Mouse (Mus musculus) hindbrain, embryonic 11.5 days (tissue): ENCODE results near the gene Tfap4. TPM values are rescaled to one million over a fixed set of nuclear protein-coding genes. Genes with fewer than 3 reads are reported as not detected.

Source experiments
- ATAC-seq: fragments of 200-750 bp; cut with Nextera tagmentation; 2 replicates; pipeline ENCODE4 v1.8.0; 2017; ENCODE audit warnings: mild to moderate bottlenecking, moderate TSS enrichment, moderate library complexity; ENCODE audit not compliant: low FRiP score
- DNase-seq: peaks from one replicate; pipeline ENCODE4 v3.0.0-alpha.2; 2015; ENCODE audit warnings: low spot score
- H3K27ac ChIP-seq: fragments of 300-500 bp; sonication (generic); 2 replicates; pipeline ENCODE4 v1.5.1; 2014; ENCODE audit warnings: mild to moderate bottlenecking, low read depth, low read length
- H3K27me3 ChIP-seq: fragments of 300-500 bp; sonication (generic); 2 replicates; pipeline ENCODE4 v1.6.1; 2014; ENCODE audit warnings: mild to moderate bottlenecking, low read length, moderate library complexity, mixed read lengths; ENCODE audit not compliant: control insufficient read depth, insufficient read depth
- H3K36me3 ChIP-seq: fragments of 300-500 bp; sonication (generic); 2 replicates; pipeline ENCODE4 v1.6.1; 2014; ENCODE audit warnings: mild to moderate bottlenecking, low read length, moderate library complexity, mixed read lengths; ENCODE audit not compliant: control insufficient read depth, insufficient read depth
- H3K4me1 ChIP-seq: fragments of 300-500 bp; sonication (generic); replicated peaks from 2 replicates; pipeline ENCODE4 v1.6.1; 2014; ENCODE audit warnings: low read length, mixed read lengths; ENCODE audit not compliant: control insufficient read depth, insufficient read depth
- H3K4me2 ChIP-seq: fragments of 300-500 bp; sonication (generic); replicated peaks from 2 replicates; pipeline ENCODE4 v1.6.1; 2014; ENCODE audit warnings: mild to moderate bottlenecking, low read depth, low read length
- H3K4me3 ChIP-seq: fragments of 300-500 bp; sonication (generic); 2 replicates; pipeline ENCODE4 v1.5.1; 2014; ENCODE audit warnings: low read depth, low read length
- H3K9ac ChIP-seq: fragments of 300-500 bp; sonication (generic); 2 replicates; pipeline ENCODE4 v1.6.1; 2014; ENCODE audit warnings: low read depth, low read length
- H3K9me3 ChIP-seq: fragments of 300-500 bp; sonication (generic); 2 replicates; pipeline ENCODE4 v1.6.1; 2016; ENCODE audit warnings: low read length; ENCODE audit not compliant: control insufficient read depth
- WGBS: fragments of 180-500 bp; shearing (Covaris S2); extraction: QIAGEN DNeasy Blood & Tissue Kit; methylation state at CpG from one replicate; pipeline ENCODE4 v1.1.7; 2014; 5-methylcytosine and 5-hydroxymethylcytosine counted together
- polyA plus RNA-seq: library from polyadenylated mRNA; unstranded; fragments of >200 nt; fragmentation: Nextera tagmentation; extraction: Ambion mirVana; gene quantifications from 2 replicates; pipeline ENCODE4 v1.2.1, GENCODE M21; 2014

Tfap4 gene
- polyA plus RNA-seq, 1 experiment from 2014 or later, result 16.1 TPM

GRCm38 (mm10) chr16:4551056-4551455 lies 8.6 kb downstream of the Tfap4 start:
- DNase-seq, result peak; percentile 82
- H3K4me2 ChIP-seq, result no peak overlapping the region
- no peak overlapping the region for H3K27ac ChIP-seq
- H3K4me3 ChIP-seq, result no peak overlapping the region
- H3K4me1 ChIP-seq, result peaks cover 2% of the 10 kb centered on the region; the same call in 1 of the 2 replicates
- H3K36me3 ChIP-seq, result peaks cover 3% of the 10 kb centered on the region; the same call in 1 of the 2 replicates
- H3K9ac ChIP-seq, result no peak overlapping the region
- peak; percentile 63 for ATAC-seq
- H3K9me3 ChIP-seq, result no peaks in the 10 kb centered on the region
- H3K27me3 ChIP-seq, result no peaks in the 10 kb centered on the region
- 42% methylated on average over 13 of the region's 13 CpGs for WGBS

GRCm38 (mm10) chr16:4548953-4549688 lies 10.5 kb downstream of the Tfap4 start:
- Histone ChIP-seq H3K36me3 (peaks cover 7% of the 10 kb centered on the region), H3K4me3 (no peak overlapping the region), H3K27me3 (no peaks in the 10 kb centered on the region), H3K9ac (no peak overlapping the region), H3K9me3 (no peaks in the 10 kb centered on the region), H3K4me1 (peaks cover 2% of the 10 kb centered on the region; the same call in 1 of the 2 replicates), H3K27ac (no peak overlapping the region), H3K4me2 (no peak overlapping the region)
- no peak for ATAC-seq
- DNase-seq, result no peak
- WGBS, result 91% methylated on average over 18 of the region's 18 CpGs

- DNase-seq (no peak), ATAC-seq (no peak)
- Histone ChIP-seq H3K9ac (no peak overlapping the region), H3K4me1 (no peaks in the 10 kb centered on the region), H3K4me2 (no peak overlapping the region), H3K27ac (no peak overlapping the region), H3K27me3 (no peaks in the 10 kb centered on the region), H3K36me3 (peaks cover 7% of the 10 kb centered on the region), H3K4me3 (no peak overlapping the region), H3K9me3 (no peaks in the 10 kb centered on the region)
- 92% methylated on average over 5 of the region's 5 CpGs for WGBS
These were observed 12.0 kb downstream of the Tfap4 start for GRCm38 (mm10) chr16:4547611-4548010.

DNA sequence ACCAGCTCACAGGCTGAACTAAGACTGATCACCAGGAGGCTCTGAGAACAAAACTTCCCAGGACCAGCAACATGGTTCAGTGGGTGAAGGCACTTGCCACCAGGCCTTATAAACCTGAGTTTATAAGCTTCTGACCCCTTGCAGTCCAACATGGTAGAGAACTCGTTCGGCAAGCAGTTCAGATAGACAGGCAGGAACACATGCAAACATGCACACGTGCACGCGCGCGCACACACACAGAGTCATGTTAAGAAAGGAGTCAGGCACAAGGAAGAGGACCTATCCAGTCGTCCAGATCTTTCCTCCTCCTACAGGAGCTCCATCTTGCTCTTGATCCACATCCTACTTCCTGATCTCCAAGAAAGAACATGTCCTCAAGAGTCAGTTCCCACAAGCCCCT lies 12.8 kb downstream of the Tfap4 start:
- DNase-seq (no peak), ATAC-seq (no peak)
- peaks cover 7% of the 10 kb centered on the region for H3K36me3 ChIP-seq
- H3K27me3 ChIP-seq, result no peaks in the 10 kb centered on the region
- no peaks in the 10 kb centered on the region for H3K9me3 ChIP-seq
- H3K4me3 ChIP-seq, result no peak overlapping the region
- no peak overlapping the region for H3K4me2 ChIP-seq
- H3K4me1 ChIP-seq, result 0 out of 2 replicates have a peak, but pooled peaks cover 2% of the 10 kb centered on the region
- H3K9ac ChIP-seq, result no peak overlapping the region
- no peak overlapping the region for H3K27ac ChIP-seq
- 96% methylated on average over 8 of the region's 8 CpGs for WGBS

DNA sequence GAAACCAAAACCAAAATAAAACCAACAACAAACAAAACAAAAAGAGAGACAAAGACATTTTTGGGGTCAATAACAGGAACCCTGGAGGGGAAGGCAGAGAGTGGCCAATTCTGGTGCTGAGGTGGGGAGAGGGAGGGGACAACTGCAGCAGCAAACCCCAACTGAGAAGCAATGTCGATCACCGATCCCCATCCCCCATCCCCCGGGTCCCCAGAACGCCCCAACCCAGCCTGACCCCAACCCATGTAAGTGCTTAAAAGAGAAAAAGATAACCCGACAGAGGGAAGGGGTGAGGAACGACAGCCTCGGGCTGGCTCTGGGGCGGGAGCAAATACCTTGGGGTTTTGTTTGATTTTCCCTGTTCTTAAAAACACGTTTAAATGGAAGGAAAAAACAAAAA lies 14.8 kb downstream of the Tfap4 start:
- Histone ChIP-seq H3K4me1 (0 out of 2 replicates have a peak, but pooled peaks cover 2% of the 10 kb centered on the region), H3K9ac (no peak overlapping the region), H3K27me3 (no peaks in the 10 kb centered on the region), H3K4me3 (no peak overlapping the region), H3K4me2 (no peak overlapping the region), H3K36me3 (peaks cover 7% of the 10 kb centered on the region), H3K9me3 (no peaks in the 10 kb centered on the region), H3K27ac (no peak overlapping the region)
- ATAC-seq, result no peak
- WGBS, result 81% methylated on average over 9 of the region's 9 CpGs
- DNase-seq, result no peak

DNA sequence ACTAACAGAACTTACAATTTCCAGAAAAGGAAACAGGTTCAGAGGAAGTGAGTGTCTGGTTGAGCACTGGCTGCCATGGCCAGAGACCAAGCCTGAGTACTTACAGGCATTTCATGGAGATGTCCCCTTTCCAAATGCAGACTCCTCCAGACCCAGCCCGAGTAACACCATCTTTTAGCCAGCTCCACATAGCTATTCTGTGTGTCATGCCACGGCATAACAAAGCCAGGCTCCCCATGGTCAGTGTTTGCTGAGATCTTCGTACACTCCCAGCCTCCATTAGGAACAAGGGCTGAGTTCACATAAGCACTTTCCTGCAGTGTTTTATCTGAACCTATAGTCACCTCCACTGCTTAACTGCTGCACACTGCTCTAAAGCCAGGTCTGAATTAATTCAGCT lies 16.4 kb downstream of the Tfap4 start:
- 76% methylated on average over 3 of the region's 3 CpGs for WGBS
- H3K4me1 ChIP-seq, result 0 out of 2 replicates have a peak, but pooled peaks cover 2% of the 10 kb centered on the region
- H3K4me3 ChIP-seq, result no peak overlapping the region
- peaks cover 7% of the 10 kb centered on the region for H3K36me3 ChIP-seq
- H3K27me3 ChIP-seq, result no peaks in the 10 kb centered on the region
- H3K4me2 ChIP-seq, result no peak overlapping the region
- ATAC-seq (no peak), DNase-seq (no peak)
- H3K9ac ChIP-seq, result no peak overlapping the region
- H3K27ac ChIP-seq, result no peak overlapping the region
- H3K9me3 ChIP-seq, result no peaks in the 10 kb centered on the region

GRCm38 (mm10) chr16:4542236-4542774 lies 17.3 kb downstream of the Tfap4 start:
- DNase-seq (no peak), ATAC-seq (peak; percentile 32; the same call in 1 of the 2 replicates)
- 0 out of 2 replicates have a peak overlapping the region, but pooled peaks have one; percentile 21 for H3K4me2 ChIP-seq
- peak overlapping the region; percentile 39; the same call in 1 of the 2 replicates for H3K4me3 ChIP-seq
- peak overlapping the region; percentile 40 for H3K9ac ChIP-seq
- H3K9me3 ChIP-seq, result no peaks in the 10 kb centered on the region
- H3K27me3 ChIP-seq, result no peaks in the 10 kb centered on the region
- H3K4me1 ChIP-seq, result 0 out of 2 replicates have a peak, but pooled peaks cover 2% of the 10 kb centered on the region
- H3K27ac ChIP-seq, result 0 out of 2 replicates have a peak overlapping the region, but pooled peaks have one; percentile 1
- H3K36me3 ChIP-seq, result peaks cover 7% of the 10 kb centered on the region
- WGBS, result 47% methylated on average over 7 of the region's 7 CpGs

GRCm38 (mm10) chr16:4541501-4542198 lies 18.0 kb downstream of the Tfap4 start, which contains the start of gene Srl:
Srl (minus strand) TSS chr16:4541816.
- peak within 1 kb of the TSS; percentile 40 for H3K9ac ChIP-seq
- WGBS, result 1% methylated on average over 43 of the region's 43 CpGs
- 0 out of 2 replicates have a peak, but pooled peaks cover 2% of the 10 kb centered on the region for H3K4me1 ChIP-seq
- peak within 1 kb of the TSS; percentile 38 for H3K4me2 ChIP-seq
- H3K36me3 ChIP-seq, result peaks cover 4% of the 10 kb centered on the region
- H3K4me3 ChIP-seq, result peak within 1 kb of the TSS; percentile 39
- no peaks in the 10 kb centered on the region for H3K27me3 ChIP-seq
- H3K27ac ChIP-seq, result 0 out of 2 replicates have a peak within 1 kb of the TSS, but pooled peaks have one; percentile 1
- no peaks in the 10 kb centered on the region for H3K9me3 ChIP-seq
- peak; percentile 100 for DNase-seq
- peak; percentile 98 for ATAC-seq
